Mouse (Mus musculus): ENCODE results near the gene Dis3l.
A peak's percentile ranks its signal among the peaks of the same experiment; 100 is the strongest.
"Not testable (repeated sequence)": the region's sequence is repeated elsewhere in the genome, so short reads cannot be mapped to it uniquely, and the experiment has no call there.

Gene Dis3l

DNA sequence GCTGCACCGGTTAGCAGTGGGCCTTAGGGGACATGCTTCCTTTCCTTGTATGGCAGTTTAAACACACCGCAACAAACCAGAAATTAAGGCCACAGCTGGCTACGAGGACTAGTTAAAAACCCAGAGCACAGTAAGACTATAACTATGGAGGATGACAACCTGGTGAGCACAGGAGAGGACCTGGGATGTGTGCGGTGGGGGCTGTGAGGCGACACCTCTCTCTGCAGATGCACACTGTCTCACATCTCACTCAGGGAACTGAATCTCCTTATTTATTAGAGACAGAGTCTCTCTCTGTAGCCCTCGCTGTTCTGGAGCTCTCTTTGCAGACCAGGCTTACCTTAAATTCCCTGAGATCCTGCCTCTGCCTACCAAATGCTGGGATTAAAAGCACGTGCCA, 17.1 kb downstream of the Dis3l start:
- DNase-seq (ENCODE audit: low read depth, low spot score), result no peak

DNA sequence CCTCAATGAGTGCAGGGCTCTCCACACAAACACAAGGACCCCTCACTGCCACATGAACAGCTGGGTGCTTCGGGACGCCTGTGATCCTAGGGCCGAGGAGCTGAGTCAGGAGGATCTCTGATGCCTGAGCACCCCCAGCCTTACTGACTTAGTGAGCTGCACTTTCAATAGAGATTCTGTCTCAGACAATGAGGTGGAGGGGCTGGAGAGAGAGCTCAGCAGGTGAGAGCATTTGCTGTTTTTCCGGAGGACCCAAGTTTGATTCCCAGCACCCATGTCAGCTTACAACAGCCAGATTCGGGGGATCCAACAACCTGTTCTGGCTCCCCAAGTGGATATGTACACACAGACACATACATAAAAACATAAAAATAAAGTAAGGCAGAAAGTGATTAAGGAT, 24.1 kb downstream of the Dis3l start:
- DNase-seq (ENCODE audit: low read depth, low spot score), result no peak

DNA sequence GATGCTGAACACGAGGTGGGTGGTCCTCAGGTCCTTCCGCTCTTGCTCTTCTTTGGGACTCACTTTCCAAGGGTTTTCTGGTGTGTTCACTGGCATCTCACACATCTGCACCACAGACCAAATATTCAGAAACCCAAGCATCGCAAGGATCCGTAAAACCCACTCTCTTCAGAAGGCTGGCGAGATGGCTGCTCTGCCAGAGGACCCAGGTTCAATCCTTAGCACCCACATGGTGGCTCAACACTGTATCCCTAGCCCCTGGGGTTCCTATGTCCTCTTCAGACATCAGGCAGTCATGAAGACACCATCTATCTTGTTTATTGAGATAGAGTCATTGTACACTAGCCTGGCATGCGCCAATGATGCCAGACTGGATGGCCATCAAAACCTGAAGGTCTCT, 26.4 kb downstream of the Dis3l start:
- no peak for DNase-seq (ENCODE audit: low read depth, low spot score)

DNA sequence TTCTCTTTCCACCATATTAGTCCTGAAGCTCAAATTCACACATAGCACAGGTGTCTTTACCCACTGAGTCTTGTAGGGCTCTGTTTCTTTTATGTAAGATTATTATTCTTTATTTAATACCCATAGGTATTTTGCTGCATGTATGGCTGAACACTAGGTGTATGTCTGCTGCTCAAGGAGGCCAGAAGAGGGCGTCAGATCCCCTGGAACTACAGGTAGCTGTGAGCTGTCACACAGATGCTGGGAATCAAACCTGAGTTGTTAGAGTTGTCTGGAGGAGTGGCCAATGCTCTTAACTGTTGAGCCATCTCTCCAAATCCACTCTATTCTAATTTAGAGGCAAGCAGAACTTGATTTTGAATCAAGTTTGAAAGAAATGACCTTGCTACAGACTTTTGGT, 29.0 kb downstream of the Dis3l start:
- DNase-seq (ENCODE audit: low read depth, low spot score), result no peak

DNA sequence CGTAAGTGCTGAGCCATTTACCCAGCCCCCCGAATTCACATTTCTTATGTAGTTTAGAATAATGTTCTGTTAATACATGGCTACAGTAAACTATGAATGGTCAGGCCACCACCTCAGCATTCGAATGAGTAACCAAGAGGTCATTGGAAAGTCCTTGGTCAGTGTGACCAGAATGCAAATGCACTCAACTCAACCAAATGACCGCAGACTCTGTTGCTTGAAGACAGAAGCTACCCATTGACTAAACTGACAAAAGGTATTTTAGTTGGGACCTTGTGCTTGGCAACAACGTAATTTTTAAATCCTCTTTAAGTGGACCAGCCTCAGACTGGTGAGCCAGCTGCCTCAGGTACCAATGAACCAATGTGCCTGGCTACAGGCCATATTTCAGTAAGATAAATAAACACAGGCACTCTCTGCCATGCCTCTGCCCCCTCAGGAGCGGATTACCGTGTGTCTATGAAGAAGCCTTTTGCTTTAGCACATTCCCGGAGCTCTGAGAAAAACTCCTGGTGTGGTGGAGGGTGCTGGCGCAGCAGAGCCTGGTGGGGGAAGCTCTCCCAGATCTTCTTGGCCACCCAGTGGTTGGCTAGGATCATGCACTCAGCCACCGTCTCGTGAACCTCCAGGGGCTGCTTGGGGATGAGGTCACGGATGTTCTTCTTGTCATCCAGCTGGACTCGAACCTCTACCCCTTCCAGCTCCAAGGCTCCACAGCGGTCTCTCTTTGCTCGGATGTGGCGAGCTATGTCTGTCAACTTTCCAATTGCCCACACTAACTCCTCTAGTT, 29.9 kb downstream of the Dis3l start:
- DNase-seq (ENCODE audit: low read depth, low spot score), result no peak

DNA sequence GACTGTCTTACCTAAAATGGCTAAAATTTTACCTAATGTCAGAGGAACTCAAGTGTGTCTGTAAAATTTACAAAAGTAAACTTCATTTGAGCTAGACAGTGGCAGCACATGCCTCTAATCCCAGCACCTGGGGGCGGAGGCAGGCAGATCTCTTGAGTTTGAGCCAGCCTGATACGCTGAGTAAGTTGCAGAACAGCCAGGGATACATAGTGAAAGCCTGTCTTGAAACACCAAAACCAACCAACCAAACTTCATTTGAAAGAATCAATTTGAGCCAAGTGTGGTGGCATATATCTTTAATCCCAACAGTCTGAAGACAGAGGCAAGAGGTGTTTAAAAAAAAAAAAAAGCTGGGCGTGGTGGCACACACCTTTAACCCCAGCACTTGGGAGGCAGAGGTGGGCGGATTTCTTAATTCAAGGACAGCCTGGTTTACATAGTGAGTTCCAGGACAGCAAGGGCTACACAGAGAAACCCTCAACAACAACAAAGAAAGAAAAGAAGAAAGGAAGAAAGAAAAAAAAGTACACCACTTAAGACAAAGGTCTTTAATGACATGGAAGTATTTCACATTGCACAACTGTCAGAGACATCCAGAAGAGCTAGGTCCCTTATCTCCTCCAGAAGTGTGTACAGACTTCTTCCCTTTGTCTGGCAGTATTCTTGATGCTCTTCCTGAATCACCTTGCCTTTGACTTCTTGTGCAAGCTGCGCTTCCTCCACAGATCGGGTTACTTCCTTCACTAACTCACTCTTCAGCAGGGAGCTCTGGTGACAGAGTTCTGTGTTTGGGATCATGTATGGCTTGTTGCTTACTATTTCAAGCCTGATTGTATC, 34.4 kb downstream of the Dis3l start:
- DNase-seq (ENCODE audit: low read depth, low spot score), result no peak

DNA sequence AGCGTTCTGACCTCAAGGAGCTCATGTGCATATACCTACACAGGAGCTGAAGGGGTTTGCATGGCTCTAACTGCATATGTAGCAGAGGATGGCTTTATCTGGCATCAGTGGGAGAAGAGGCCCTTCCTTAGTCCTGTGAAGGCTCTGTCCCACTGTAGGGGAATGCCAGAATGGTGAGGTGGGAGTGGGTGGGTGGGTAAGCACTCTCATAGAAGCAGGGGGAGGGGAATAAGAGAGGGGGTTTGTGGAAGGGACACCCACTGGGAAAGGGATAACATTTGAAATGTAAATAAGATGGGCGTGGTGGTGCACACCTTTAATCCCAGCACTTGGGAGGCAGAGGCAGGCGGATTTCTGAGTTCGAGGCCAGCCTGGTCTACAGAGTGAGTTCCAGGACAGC, 38.0 kb downstream of the Dis3l start:
- not testable (repeated sequence) for DNase-seq (ENCODE audit: low read depth, low spot score)

DNA sequence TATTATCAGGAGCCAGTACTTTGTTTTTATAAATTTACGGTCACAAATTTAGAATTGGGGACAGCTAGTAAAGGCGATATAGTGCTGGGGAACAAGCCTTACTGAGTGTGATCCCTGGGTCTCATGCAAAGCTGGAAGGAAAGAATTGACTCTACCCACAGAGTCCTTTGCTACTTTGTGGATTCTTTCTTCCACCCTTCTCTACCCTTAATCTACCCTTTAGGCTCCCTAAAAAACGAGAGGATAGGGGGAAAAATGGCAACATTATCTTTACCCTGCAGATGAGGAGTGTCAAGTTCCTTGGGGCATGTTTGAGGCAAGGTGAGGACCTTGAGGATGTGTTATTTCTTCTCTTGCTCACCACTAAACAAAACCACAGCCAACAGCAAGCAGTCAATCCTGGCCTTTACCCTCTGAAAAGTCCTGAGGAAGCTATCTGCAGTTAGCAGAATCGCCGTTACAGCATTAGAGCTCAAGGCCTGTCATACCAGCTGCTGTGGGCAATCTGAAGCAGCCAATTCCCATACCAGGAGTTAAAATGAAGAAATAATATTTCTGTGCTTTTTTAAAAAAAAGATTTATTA, 58.6 kb downstream of the Dis3l start:
- DNase-seq (ENCODE audit: low read depth, low spot score), result no peak

DNA sequence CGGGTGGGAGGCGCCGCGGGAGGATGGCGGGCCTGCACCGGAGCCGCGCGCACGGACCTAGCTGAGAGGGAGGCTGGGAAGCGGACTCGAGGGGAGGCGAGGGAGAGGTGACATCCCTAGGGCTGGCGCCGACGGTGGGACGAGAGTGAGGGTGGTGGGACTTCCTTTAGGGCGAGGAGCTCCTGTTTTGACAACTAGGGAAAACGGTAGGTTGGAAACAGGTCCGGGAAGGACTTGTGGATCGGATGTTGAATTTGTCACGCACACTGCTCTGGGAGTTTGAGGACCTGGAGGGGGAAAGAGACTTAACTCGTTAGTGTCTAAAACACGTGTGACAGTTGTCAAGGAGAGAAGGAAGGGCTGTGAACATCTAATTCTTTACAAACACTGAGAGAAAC, 59.3 kb downstream of the Dis3l start:
- DNase-seq (ENCODE audit: low read depth, low spot score), result no peak

DNA sequence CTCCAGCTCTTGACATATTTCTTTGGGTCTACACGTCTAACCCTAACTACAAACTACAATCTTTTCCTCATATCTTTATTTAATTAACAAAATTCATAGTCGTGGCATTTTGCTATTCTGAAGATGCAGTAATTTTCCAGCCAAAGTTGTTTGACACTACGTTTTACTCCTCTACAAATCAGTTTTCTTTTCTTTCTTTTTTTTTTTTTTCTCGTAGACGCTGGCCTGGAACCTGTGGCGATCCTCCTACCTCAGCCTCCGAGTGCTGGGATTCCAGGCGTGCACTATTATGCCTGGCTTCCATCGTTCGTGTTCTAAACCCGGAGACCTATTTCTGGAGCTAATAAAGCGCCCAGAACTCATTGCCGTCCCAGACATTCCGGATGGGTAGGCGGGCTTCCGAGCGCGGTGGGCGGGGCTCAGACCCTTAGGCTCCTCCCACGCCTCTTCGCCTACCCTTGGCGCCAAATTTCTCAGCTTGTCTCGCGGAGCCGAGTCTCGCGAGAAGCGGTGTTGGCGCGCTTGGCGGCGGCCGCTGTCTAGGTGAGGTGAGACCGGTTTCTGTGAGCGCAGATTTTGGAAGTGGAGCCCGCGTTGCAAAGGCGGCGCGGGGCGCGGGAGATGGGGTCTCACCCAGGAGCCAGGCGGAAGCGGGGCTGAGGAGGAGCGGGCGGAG, 59.8 kb downstream of the Dis3l start, which contains the start of gene Tipin:
Gene Tipin (plus strand): TSS at position 477 of the 676 bp plus-strand sequence.
- DNase-seq (ENCODE audit: low read depth, low spot score), result peak; percentile 80

DNA sequence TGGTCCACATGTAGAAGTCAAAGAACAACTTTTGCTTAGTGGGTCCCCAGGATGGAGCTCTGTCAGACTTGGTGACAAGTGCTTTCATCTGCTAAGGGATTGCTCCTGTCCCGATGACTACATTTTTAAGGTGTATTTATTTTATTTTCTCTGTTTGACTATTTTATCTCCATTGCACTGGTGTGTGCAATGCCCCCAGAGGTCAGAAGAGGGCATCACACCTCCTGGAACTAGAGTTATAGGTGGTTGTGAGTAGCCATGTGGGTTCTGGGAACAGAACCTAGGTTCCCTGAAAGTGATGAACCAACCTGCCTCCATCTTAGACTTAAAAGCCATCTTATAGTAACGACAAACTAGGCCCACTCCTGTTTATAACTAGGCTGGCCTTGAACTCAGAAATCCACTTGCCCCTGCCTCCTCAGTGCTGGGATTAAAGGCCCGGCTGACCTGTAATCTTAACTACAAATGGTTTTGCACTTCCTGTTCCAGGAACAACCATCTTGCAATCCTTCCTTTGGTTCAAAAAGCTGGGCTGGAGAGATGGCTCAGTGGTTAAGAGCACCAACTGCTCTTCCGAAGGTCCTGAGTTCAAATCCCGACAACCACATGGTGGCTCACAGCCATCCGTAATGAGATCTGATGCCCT, 62.3 kb downstream of the Dis3l start:
- DNase-seq (ENCODE audit: low read depth, low spot score), result no peak

DNA sequence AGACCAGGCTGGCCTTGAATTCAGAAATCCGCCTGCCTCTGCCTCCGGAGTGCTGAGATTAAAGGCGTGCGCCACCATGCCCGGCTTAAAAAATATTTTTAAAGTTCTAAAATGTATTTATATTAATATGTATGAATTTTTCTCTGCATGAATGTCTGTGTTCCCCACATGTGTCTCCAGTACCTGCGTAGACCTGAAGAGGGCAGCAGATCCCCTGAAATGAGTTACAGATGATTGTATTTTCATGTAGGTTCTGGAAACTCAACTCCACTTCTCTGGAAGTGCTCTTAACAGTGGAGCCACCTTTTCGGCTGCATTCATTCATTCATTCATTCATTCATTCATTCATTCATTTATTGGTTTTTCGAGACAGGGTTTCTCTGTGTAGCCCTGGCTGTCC, 63.4 kb downstream of the Dis3l start:
- peak; percentile 42 for DNase-seq (ENCODE audit: low read depth, low spot score)

DNA sequence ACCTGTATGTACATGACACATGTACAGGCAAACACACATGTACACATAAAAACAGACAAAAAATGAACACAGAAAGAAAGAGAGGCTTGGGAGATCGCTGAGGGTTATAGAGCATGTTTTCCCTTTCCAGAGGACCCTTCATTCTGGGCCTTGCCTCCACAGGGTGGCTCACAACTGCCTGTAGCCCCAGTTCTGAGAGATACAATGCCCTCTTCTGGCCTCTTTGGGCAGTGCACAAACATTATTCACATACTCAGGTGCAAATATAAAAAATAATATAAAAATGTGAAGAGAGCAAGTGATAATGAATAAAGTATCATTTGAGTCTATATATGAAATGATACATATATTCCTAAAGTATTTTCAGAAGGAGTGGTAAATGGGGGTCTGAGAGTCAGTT, 66.2 kb downstream of the Dis3l start:
- no peak for DNase-seq (ENCODE audit: low read depth, low spot score)

DNA sequence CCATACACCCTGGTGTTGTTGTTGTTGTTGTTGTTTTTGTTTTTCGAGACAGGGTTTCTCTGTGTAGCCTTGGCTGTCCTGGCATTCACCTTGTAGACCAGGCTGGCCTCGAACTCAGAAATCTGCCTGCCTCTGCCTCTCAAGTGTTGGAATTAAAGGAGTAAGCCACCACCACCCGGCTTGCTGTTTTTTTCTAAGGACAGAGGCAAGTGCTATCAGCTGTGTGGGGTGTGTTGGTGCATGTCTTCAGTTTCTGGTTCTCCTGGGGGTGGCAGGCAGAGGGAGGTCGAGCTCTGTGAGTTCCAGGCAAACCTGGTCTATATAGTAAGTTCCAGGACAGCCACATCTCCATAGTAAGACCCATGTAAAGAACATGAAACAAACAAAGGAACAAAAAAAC, 66.8 kb downstream of the Dis3l start:
- no peak for DNase-seq (ENCODE audit: low read depth, low spot score)

DNA sequence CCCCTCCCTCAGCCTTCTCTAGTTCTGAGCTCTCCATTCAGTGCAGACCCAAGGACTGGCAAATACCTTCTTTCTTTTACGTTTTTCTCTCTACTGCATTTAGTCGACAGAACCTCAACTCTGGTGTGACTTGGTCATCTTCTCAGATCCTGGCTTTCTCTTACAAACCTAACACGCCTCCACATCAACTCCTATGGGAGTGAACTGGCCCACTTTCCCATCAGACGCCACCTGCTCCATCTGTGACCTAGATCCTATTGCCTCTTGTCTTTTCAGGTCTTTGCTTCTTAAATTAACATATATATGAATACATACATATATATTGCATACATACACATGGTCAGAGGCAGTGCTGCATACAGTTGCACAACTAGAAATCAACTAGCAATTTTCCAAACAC, 67.3 kb downstream of the Dis3l start:
- no peak for DNase-seq (ENCODE audit: low read depth, low spot score)

DNA sequence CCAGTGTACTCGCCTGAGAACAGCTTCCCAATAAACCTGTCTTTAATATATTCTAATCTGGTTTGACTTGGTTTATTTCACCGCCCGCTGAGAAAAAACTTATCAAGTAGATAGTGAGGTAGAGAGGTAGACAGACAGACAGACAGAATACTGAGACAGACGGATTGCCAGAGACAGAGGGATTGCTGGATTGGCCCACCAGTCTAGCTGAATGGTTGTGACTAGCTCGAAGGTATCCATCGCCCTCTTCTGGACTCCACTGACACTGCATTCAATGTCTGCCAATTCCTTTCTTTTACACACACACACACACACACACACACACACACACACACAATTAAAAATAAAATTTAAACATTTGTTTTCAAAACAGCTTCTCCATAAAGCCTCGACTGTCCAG, 68.5 kb downstream of the Dis3l start:
- DNase-seq (ENCODE audit: low read depth, low spot score), result no peak

DNA sequence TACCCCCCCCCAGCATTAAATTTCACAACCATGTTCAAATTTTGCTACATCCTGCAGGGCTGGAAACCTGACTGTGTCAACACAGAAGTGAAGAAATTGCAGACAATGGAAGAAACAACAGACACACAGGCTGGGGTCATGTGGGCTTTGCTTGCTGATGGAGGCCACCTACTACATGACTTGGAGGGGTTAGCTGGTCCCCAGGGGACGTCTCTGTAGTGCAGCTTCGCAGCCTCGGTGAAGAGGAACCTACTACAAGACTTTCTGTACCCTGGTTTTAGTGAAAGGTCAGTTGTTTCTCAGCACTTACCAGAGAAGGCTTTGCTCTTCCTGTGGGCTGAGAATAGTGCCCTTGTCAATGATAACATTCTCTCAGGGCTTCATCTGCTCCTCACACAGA, 69.8 kb downstream of the Dis3l start:
- DNase-seq (ENCODE audit: low read depth, low spot score), result no peak

DNA sequence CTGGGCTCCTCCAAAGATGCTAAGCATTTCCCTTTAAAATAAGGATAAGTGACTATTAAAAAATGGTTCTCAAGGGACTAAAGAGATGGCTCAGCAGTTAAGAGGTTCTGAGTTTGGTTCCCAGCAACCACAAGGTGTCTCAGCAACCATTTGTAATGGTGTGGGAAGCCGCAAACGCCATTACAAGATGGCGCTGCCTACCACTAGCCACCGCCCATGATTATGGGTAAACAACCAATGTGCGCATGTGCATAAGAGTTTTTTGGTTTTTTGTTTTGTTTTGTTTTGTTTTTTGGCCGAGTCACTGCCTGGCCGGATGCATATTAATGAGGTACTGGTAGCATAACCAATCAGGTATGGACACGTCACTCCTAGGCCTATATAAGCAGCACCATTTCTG, 72.3 kb downstream of the Dis3l start:
- not testable (repeated sequence) for DNase-seq (ENCODE audit: low read depth, low spot score)

DNA sequence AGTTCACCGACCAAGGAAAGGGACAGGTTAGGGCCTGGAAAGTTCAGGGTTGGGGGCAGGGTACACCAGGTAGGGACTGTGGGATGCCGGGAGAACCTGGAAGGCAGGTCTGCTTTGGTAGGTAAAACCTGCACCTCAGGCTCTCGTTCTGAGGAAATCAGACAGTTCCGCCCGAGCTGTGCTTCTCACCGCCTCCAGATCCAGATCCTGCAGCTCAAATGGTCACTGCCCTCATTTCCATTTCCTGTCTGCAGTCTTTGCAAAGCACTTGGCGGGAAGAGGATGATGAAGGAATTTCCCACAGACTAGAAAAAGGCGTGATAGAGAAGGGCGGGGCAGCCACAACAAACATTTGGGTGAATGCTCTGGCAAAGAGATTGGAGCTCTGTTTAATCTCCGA, 72.9 kb downstream of the Dis3l start:
- no peak for DNase-seq (ENCODE audit: low read depth, low spot score)

DNA sequence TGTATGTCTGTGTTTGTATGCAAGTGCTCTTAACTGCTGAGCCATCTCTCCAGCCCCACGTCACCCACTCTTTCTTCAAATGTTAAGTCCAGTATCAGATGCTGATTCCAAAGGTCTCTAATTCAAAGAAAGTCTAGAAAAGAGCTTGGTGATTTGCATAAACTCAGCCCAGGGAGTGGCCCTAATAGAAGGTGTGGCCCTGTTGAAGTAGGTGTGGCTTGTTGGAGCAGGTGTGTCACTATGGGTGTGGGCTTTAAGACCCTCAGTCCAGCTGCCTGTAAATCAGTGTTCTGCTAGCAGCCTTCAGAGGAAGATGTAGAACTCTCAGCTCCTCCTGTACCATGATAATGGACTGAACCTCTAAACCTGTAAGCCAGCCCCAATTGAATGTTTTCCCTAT, 73.9 kb downstream of the Dis3l start:
- no peak for DNase-seq (ENCODE audit: low read depth, low spot score)

DNA sequence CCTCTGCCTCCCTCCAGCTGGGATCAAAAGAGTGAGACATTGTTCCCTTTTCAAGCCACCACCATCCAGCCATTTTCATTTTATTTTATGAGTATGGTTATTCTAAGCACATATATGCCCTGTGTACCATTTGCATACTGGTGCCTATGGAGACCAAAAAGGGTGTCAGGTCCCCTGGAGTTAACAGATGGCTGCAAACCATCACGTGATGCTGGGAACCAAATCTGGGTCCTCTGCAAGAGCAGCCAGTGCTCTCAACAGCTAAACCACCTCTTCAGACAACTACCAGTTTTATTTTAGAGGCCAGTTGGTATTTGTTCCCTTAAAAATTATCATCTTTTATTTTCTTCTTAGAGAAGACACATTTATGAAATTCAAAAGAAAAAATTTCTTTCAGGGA, 76.3 kb downstream of the Dis3l start:
- no peak for DNase-seq (ENCODE audit: low read depth, low spot score)

DNA sequence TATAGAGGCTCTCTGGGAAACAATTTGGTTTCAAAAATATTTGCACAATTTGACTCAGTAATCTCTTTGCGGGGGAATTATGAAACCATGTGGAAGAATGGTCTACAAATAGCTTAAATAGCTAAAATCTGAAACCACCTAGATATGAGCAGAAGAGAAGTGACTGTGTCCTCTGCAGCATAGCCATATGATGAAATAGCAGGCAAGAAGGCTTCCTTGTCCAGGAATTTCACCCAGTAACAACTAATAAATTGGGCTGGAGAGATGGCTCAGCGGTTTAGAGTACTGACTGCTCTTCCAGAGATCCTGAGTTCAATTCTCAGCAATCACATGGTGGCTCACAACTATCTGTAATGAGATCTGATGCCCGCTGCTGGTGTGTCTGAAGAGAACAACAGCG, 80.1 kb downstream of the Dis3l start:
- no peak for DNase-seq (ENCODE audit: low read depth, low spot score)
